Mouse (Mus musculus) heart, embryonic 14.5 days (tissue): ENCODE data around the gene Ubtf. TPM values are rescaled to one million over a fixed set of nuclear protein-coding genes. Genes with fewer than 3 reads are reported as not detected.
A peak's percentile ranks its signal among the peaks of the same experiment; 100 is the strongest.

Experiments
- ATAC-seq: fragments of 200-750 bp; cut with Nextera tagmentation; 2 replicates; pipeline ENCODE4 v1.8.0; 2017; ENCODE audit warnings: low read depth, moderate TSS enrichment; ENCODE audit not compliant: insufficient number of reproducible peaks, insufficient read depth, low FRiP score
- H3K27ac ChIP-seq, 2 experiments: fragments of 200-500 bp in 1 of 2; fragments of 300-500 bp in 1 of 2; sonication (generic) in 1 of 2; replicated peaks in 1 of 2; 2 replicates each; pipeline ENCODE4 v1.5.1; 2012 to 2014; ENCODE audit warnings: low read depth in 2 of 2, low read length in 2 of 2, control low read depth in 1 of 2, mild to moderate bottlenecking in 1 of 2, mixed read lengths in 1 of 2; ENCODE audit not compliant: control insufficient read depth in 1 of 2, insufficient read depth in 1 of 2
- H3K27me3 ChIP-seq: fragments of 300-500 bp; sonication (generic); 2 replicates; pipeline ENCODE4 v1.6.1; 2014; ENCODE audit warnings: mild to moderate bottlenecking, low read length, control low read depth; ENCODE audit not compliant: control insufficient read depth, insufficient read depth
- H3K36me3 ChIP-seq: fragments of 300-500 bp; sonication (generic); 2 replicates; pipeline ENCODE4 v1.6.1; 2014; ENCODE audit warnings: mild to moderate bottlenecking, control low read depth, low read length, mixed read lengths; ENCODE audit not compliant: control insufficient read depth, insufficient read depth
- H3K4me1 ChIP-seq, 2 experiments: fragments of 200-500 bp in 1 of 2; fragments of 300-500 bp in 1 of 2; sonication (generic) in 1 of 2; 2 replicates each; pipeline ENCODE4 v1.6.1; 2012 to 2014; ENCODE audit warnings: low read length in 2 of 2, control low read depth in 1 of 2, mixed read lengths in 1 of 2; ENCODE audit not compliant: control insufficient read depth in 2 of 2, insufficient read depth in 2 of 2
- H3K4me2 ChIP-seq: fragments of 300-500 bp; sonication (generic); 2 replicates; pipeline ENCODE4 v1.6.1; 2014; ENCODE audit warnings: mild to moderate bottlenecking, low read length
- H3K4me3 ChIP-seq, 2 experiments: fragments of 200-500 bp in 1 of 2; fragments of 300-500 bp in 1 of 2; sonication (generic) in 1 of 2; 2 replicates each; pipeline ENCODE4 v1.5.1; 2012 to 2014; ENCODE audit warnings: low read length in 2 of 2, mild to moderate bottlenecking in 2 of 2, control low read depth in 1 of 2, low read depth in 1 of 2, moderate library complexity in 1 of 2; ENCODE audit not compliant: control insufficient read depth in 1 of 2, insufficient read depth in 1 of 2
- H3K9ac ChIP-seq: fragments of 300-500 bp; sonication (generic); 2 replicates; pipeline ENCODE4 v1.6.1; 2014; ENCODE audit warnings: mild to moderate bottlenecking, low read length
- H3K9me3 ChIP-seq: fragments of 300-500 bp; sonication (generic); 2 replicates; pipeline ENCODE4 v1.6.1; 2016; ENCODE audit warnings: low read length, control low read depth; ENCODE audit not compliant: control insufficient read depth
- WGBS: fragments of 180-500 bp; shearing (Covaris S2); extraction: QIAGEN DNeasy Blood & Tissue Kit; methylation state at CpG from one replicate; pipeline ENCODE4 v1.1.7; 2014; 5-methylcytosine and 5-hydroxymethylcytosine counted together
- polyA plus RNA-seq: library from polyadenylated mRNA; unstranded; fragments of >200 nt; fragmentation: Nextera tagmentation; extraction: Ambion mirVana; gene quantifications from 2 replicates; pipeline ENCODE4 v1.2.1, GENCODE M21; 2014

Gene Ubtf
- polyA plus RNA-seq, 1 experiment from 2014 or later = 53.6 TPM

DNA sequence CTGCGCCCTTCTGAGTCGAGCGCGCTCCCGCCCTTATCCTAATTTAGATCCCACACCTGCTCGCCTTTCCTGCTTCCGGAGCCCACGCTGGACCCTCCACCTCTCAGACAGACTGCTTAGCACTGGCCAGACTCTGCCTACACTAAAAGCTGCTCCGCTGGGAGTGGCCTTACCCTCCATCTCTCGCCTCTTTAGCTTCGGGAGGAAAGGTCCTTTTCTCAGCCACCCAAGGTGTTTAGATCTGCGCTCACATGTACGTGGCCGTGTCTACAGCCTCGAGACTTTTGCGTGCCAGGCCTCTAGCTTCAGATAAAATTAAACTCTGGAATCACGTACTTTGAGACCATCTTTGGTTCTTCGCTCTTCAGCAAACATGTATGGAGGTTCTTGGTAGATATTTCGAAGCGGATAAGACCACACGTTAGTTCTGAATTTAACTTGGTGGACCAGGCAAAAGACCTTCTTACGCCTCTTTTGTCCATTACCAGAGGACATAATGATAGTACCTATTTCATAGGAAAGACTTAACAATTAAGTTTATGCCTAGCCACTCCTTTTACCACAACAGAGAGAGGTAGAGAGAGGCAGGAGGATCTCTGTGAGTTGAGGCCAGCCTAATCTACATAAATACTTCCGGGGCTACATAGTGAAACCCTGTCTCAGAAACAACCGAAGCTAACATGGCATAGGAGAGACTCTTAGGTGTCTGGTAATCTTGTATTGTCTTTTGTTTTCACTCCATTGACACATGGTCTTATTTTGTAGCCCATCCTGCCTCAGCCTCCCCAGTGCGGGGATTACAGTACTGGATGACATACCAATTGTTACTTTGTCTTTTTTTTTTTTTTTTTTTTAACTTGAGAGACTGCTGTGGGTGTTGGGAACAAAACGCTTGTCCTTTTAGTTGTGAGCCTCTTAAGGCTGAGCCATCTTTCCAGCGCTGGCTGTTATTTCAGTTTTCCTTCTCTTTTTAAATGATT, 21.7 kb downstream of the Ubtf start:
- Histone ChIP-seq H3K4me3 (peak overlapping the region; percentile 56 to 96), H3K27ac (peak overlapping the region; percentile 83 to 99), H3K4me1 (peaks cover 8 to 20% of the 10 kb centered on the region in 2 experiments; a peak in 3 of 4 replicates), H3K4me2 (peak overlapping the region; percentile 88), H3K9ac (peak overlapping the region; percentile 81), H3K27me3 (no peaks in the 10 kb centered on the region), H3K36me3 (peaks cover 21% of the 10 kb centered on the region), H3K9me3 (no peaks in the 10 kb centered on the region)
- no peak for ATAC-seq
- WGBS = 19% methylated on average over 27 of the region's 27 CpGs

DNA sequence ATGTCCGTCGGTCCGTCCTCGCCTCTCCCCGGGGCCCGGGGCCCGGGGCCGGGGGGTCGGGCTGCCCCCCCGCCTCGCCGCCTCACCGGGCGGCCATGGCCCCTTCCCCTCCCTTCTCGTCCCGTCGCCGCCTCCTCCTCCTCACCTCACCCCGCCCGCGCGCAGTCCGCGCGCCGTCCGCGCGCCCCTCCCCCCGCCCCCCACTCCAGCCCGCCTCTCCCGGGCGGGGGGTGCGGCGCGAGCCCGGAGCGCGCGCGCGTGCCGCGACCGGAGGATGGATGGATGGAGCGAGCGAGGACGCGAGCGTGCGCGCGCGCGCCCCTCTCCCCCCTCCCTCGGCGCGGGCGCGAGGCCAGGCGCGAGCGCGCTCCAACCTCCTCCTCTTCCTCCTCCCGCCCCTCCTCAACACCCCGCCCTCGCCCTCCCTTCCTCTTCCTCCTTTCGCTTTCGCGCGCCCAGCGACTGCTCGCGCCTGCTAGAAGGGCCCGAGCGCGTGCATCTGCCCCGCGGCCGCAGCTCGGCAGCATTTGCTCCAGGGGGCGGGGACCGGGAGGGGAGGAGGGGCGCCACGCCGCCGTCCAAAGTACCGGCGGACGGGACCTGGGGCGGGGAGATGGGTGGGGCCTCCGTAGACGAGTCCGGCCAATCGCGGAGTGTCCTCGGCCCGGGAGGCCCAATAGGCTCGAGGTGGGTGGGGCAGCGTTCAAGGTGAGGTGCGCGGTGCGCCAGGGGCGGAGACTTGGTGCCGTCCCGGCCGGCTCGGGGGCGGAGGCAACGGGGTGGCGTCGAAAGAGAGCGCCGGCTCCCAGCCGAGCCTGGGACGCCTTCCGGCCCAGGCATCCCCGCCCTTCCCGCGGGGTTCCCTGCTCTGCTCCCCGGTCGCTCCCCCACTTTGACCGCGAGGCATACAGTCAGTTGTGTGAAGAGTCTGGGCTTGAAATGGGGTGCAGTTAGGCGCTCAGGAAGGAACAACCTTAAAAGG, 22.8 kb downstream of the Ubtf start, which contains the start of gene Atxn7l3:
TSS of gene Atxn7l3 (minus strand) at position 141 of the 982 bp plus-strand sequence.
- peak within 1 kb of the TSS; percentile 96 for H3K9ac ChIP-seq
- H3K4me1 ChIP-seq = peaks cover 8 to 20% of the 10 kb centered on the region in 2 experiments; a peak in 3 of 4 replicates
- peak within 1 kb of the TSS; percentile 94 to 96 for H3K4me3 ChIP-seq
- under 1% methylated on average over 62 of the region's 125 CpGs for WGBS
- peak within 1 kb of the TSS; percentile 88 for H3K4me2 ChIP-seq
- H3K27me3 ChIP-seq = no peaks in the 10 kb centered on the region
- H3K27ac ChIP-seq = peak within 1 kb of the TSS; percentile 88 to 99
- ATAC-seq = peak; percentile 92
- H3K36me3 ChIP-seq = peaks cover 32% of the 10 kb centered on the region
- H3K9me3 ChIP-seq = no peaks in the 10 kb centered on the region

DNA sequence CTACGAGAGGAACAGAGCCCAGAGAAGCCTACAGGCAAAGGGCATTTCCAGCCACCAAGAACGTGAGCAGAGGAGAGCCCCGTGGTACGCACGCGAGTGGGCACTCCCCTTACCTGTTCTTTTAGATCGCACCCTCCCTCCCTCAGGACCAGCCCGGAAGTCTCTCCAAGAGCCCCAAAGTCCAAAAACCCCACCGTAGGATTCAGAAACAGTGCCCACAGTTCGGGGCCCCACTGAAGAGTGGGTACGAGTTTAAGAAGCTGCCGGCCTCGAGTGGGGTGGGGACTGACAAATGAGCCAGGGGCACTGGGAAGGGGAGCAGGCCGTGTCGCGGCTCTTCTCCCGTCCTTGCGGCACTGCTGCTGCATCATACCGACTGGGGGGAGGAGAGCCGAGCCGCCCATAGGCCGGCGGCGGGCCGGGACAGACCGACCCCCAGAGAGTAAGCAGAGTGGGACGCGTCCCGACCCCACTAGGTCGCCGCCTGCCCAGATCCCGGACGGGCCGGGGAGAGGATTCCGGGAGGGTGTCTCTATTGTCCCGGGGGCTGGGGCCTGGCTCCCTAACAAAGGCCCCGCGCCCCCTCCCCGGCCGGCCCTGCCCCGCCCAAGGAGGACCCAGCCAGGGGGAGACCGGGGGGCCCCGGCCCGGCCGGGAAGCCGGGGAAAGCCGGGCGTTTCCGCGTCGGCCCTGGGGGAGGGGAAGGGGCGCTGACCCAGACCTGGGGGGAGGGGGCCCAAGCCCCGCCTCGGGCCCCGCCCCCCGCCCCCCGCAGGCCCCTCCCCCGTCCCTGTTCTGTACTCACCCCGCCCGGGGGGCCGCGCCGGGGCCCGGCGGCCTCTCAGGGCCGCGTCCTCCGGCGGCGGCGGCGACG, 23.7 kb downstream of the Ubtf start:
- H3K36me3 ChIP-seq = peaks cover 41% of the 10 kb centered on the region
- peak overlapping the region; percentile 88 to 99 for H3K27ac ChIP-seq
- no peaks in the 10 kb centered on the region for H3K27me3 ChIP-seq
- peak overlapping the region; percentile 88 for H3K4me2 ChIP-seq
- WGBS = under 1% methylated on average over 60 of the region's 73 CpGs
- H3K4me1 ChIP-seq = peaks cover 8 to 20% of the 10 kb centered on the region in 2 experiments; a peak in 3 of 4 replicates
- H3K4me3 ChIP-seq = peak overlapping the region; percentile 94 to 96
- H3K9me3 ChIP-seq = no peaks in the 10 kb centered on the region
- H3K9ac ChIP-seq = peak overlapping the region; percentile 96
- peak; percentile 46 for ATAC-seq

DNA sequence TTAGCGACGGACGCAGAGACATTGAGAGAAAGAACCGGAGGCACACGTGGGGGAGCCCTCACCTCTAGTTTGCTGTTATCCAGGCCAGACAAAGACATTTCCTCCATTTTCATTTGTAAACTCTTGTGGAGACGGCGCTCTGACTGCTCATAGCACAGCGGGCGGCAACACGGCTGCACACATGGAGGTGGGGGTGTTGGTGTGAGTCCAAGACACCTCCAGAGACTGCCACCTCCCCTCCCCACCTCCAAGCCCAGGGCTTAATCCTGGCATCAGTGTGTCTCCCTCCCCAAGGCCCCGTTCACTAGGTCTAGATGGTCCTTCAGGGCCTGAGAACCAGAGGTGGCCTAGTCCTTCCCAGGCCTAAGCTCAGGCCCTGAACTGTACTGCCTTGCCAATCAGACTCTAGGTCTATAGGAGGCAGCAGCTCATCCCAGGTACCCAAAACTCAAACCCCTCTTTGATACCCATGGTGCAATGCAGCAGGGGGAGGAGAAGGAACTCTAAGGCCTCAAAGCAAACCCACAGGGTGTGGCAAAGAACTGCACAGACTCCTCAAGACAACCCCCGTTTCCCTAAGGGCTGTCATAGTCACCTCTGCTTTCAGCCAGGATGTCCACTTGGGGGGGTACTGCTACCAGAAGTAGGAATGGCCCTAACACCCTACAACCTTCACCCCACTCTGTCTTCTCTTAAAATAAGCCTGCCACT, 24.5 kb downstream of the Ubtf start:
- H3K36me3 ChIP-seq = peaks cover 49% of the 10 kb centered on the region
- peak overlapping the region; percentile 94 to 96 for H3K4me3 ChIP-seq
- 66% methylated on average over 12 of the region's 12 CpGs for WGBS
- ATAC-seq = no peak
- H3K27me3 ChIP-seq = no peaks in the 10 kb centered on the region
- peak overlapping the region; percentile 88 for H3K4me2 ChIP-seq
- H3K9me3 ChIP-seq = no peaks in the 10 kb centered on the region
- peaks cover 8 to 20% of the 10 kb centered on the region in 2 experiments; a peak in 3 of 4 replicates for H3K4me1 ChIP-seq
- peak overlapping the region; percentile 88 to 99 for H3K27ac ChIP-seq
- H3K9ac ChIP-seq = peak overlapping the region; percentile 96

DNA sequence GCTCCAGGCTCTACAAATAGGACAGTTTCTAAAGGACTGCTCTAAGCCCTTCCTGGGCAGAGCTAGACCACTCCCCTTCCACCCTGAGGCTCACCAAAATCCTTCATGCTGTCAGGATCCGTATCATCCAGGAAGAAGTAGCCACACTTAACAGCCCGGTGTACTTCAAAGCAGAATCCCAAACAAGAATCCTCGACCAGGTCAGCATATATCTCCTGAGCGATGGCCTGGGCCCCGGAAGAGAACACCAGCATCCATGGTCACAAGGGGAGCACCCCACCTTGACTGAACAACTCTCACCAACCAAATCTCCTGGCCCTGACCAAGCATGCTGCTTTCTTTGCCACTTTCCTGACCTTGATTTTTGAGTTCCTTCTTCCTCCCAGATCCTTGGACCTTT, 25.1 kb downstream of the Ubtf start:
- no peak for ATAC-seq
- H3K9me3 ChIP-seq = no peaks in the 10 kb centered on the region
- H3K27ac ChIP-seq = no peak overlapping the region
- peak overlapping the region; percentile 88 for H3K4me2 ChIP-seq
- H3K4me3 ChIP-seq = no peak overlapping the region
- WGBS = 76% methylated on average over 5 of the region's 5 CpGs
- peak overlapping the region; percentile 38 for H3K9ac ChIP-seq
- H3K27me3 ChIP-seq = no peaks in the 10 kb centered on the region
- peaks cover 8 to 20% of the 10 kb centered on the region in 2 experiments; a peak in 3 of 4 replicates for H3K4me1 ChIP-seq
- peaks cover 55% of the 10 kb centered on the region for H3K36me3 ChIP-seq

DNA sequence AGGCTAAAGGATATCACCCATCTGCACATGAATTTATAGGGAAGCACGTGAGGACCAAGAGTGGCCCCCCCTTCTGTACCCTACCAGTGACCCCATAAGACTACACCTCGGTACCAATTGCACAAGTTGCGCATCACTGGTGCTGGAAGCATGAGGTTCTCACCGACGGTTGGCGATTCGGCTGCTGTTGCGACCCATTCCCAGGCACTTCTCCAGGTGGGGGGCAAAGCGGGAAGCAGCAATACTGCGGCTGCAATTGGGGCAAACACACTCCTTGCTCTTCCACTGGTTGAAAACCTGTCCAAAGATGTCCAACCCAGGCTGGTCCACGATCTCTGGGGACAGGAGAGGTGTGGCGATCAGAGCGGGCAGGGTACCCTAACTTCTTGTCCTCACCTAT, 25.6 kb downstream of the Ubtf start:
- H3K36me3 ChIP-seq = peaks cover 60% of the 10 kb centered on the region
- H3K9me3 ChIP-seq = no peaks in the 10 kb centered on the region
- ATAC-seq = no peak
- H3K9ac ChIP-seq = no peak overlapping the region
- H3K4me2 ChIP-seq = no peak overlapping the region
- 93% methylated on average over 13 of the region's 13 CpGs for WGBS
- H3K4me3 ChIP-seq = no peak overlapping the region
- no peak overlapping the region for H3K27ac ChIP-seq
- peaks cover 8 to 20% of the 10 kb centered on the region in 2 experiments; a peak in 3 of 4 replicates for H3K4me1 ChIP-seq
- H3K27me3 ChIP-seq = no peaks in the 10 kb centered on the region
